Mouse (Mus musculus): ENCODE data around the gene Tspan9. TPM values are rescaled to one million over a fixed set of nuclear protein-coding genes. Genes with fewer than 3 reads are reported as not detected.

Tspan9 gene
- total RNA-seq, 2 experiments from 2014 or later = 105 to 126 TPM

Small RNA genes within 50 kb of the gene (microRNA-seq; reads per million reads assigned to microRNA genes)
- 0 reads per million in 2 experiments for gene Gm26338

Other genes with a start within 250 kb of the Tspan9 start
- 1 to 10 TPM; 4.6 to 5.0 TPM for gene Tead4, start 157.2 kb upstream of the Tspan9 start, total RNA-seq (2021)
- 1 to 10 TPM; 8.0 to 8.3 TPM for gene Tulp3, start 212.3 kb upstream of the Tspan9 start, total RNA-seq (2021)
- 10 to 100 TPM; 10.3 to 12.9 TPM for gene Rhno1, start 219.3 kb upstream of the Tspan9 start, total RNA-seq (2021)
- gene Foxm1, start 219.4 kb upstream of the Tspan9 start, total RNA-seq (2021) = 1 to 10 TPM; 4.1 to 6.3 TPM
- not detected for gene Tex52, start 231.9 kb upstream of the Tspan9 start, total RNA-seq (2021)
- not detected for gene Gm44596, start 231.9 kb upstream of the Tspan9 start, total RNA-seq (2021)